Mouse (Mus musculus): ENCODE data around the gene Akr1d1. TPM values are rescaled to one million over a fixed set of nuclear protein-coding genes. Genes with fewer than 3 reads are reported as not detected.

The Akr1d1 gene
- polyA plus RNA-seq (2015; fragmentation: Nextera tagmentation; extraction: Ambion mirVana): not detected in 2 replicates

DNA sequence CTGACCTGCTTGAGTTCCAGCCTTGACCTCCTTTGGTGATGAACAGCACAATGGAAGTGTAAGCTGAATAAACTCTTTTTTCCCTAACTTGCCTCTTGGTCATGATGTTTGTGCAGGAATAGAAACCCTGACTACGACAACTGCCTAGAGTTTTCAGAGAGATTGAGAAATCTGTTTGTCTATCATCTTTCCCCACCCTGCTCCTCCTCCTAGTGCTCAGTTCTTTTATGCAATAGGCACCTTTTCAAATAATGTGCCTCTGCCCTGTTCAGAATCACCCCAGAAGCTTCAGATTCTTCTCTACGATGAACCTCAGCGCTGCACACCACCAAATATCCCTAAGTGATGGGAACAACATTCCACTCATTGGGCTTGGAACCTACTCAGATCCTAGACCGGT is at the start of gene Akr1d1:
Gene Akr1d1 (plus strand): TSS at position 234 of the 400 bp plus-strand sequence.

Other genes starting within 250 kb of the Akr1d1 start
- 0.32 and 0.55 TPM in 2 replicates for gene Dgki, start 230.0 kb upstream of the Akr1d1 start, polyA plus RNA-seq (2015; fragmentation: Nextera tagmentation; extraction: Ambion mirVana)
- gene Creb3l2, start 88.0 kb upstream of the Akr1d1 start, polyA plus RNA-seq (2015; fragmentation: Nextera tagmentation; extraction: Ambion mirVana): 5.0 and 6.8 TPM in 2 replicates